Mouse (Mus musculus) forebrain, embryonic 16.5 days (tissue): ENCODE measurements at regions not wholly inside any gene's neighbourhood (a gene's known extent, or its start where the extent isn't known, plus 50 kb on each side); places are given as distances from the start of the nearest gene placed in this dataset.

Experiments
- ATAC-seq: fragments of 200-750 bp; cut with Nextera tagmentation; 2 replicates; pipeline ENCODE4 v1.8.0; 2017; ENCODE audit warnings: mild to moderate bottlenecking, moderate library complexity
- H3K27ac ChIP-seq: fragments of 300-500 bp; sonication (generic); 2 replicates; pipeline ENCODE4 v1.5.1; 2014; ENCODE audit warnings: low read length, control low read depth
- H3K27me3 ChIP-seq: fragments of 300-500 bp; sonication (generic); replicated peaks from 2 replicates; pipeline ENCODE4 v1.6.1; 2014; ENCODE audit warnings: low read length; ENCODE audit not compliant: control insufficient read depth, insufficient read depth
- H3K36me3 ChIP-seq: fragments of 300-500 bp; sonication (generic); 2 replicates; pipeline ENCODE4 v1.6.1; 2014; ENCODE audit not compliant: control insufficient read depth, insufficient read depth
- H3K4me1 ChIP-seq: fragments of 300-500 bp; sonication (generic); replicated peaks from 2 replicates; pipeline ENCODE4 v1.6.1; 2014; ENCODE audit warnings: low read length; ENCODE audit not compliant: control insufficient read depth, insufficient read depth
- H3K4me2 ChIP-seq: fragments of 300-500 bp; sonication (generic); 2 replicates; pipeline ENCODE4 v1.6.1; 2014; ENCODE audit warnings: mild to moderate bottlenecking, low read length, control low read depth
- H3K4me3 ChIP-seq: fragments of 300-500 bp; sonication (generic); replicated peaks from 2 replicates; pipeline ENCODE4 v1.5.1; 2014; ENCODE audit warnings: mild to moderate bottlenecking, low read length, control low read depth
- H3K9ac ChIP-seq: fragments of 300-500 bp; sonication (generic); replicated peaks from 2 replicates; pipeline ENCODE4 v1.6.1; 2014; ENCODE audit warnings: low read depth, low read length, control low read depth
- H3K9me3 ChIP-seq: fragments of 300-500 bp; sonication (generic); 2 replicates; pipeline ENCODE4 v1.6.1; 2016; ENCODE audit warnings: low read length; ENCODE audit not compliant: control insufficient read depth
- WGBS: fragments of 180-500 bp; shearing (Covaris S2); extraction: QIAGEN DNeasy Blood & Tissue Kit; methylation state at CpG from one replicate; pipeline ENCODE4 v1.1.7; 2014; 5-methylcytosine and 5-hydroxymethylcytosine counted together

GRCm38 (mm10) chr8:26469705-26470104 is 350.4 kb downstream of the Gm45692 start:
- Histone ChIP-seq H3K9ac (no peak overlapping the region), H3K4me2 (no peak overlapping the region), H3K9me3 (no peaks in the 10 kb centered on the region), H3K36me3 (no peaks in the 10 kb centered on the region), H3K27me3 (peaks cover 39% of the 10 kb centered on the region), H3K27ac (no peak overlapping the region), H3K4me1 (peaks cover 11% of the 10 kb centered on the region), H3K4me3 (no peak overlapping the region)
- no peak for ATAC-seq
- WGBS: 56% methylated on average over 6 of the region's 6 CpGs

GRCm38 (mm10) chr8:26471811-26472550 is 352.6 kb downstream of the Gm45692 start:
- WGBS: 4% methylated on average over 12 of the region's 12 CpGs
- ATAC-seq: peak; percentile 89
- H3K9me3 ChIP-seq: no peaks in the 10 kb centered on the region
- H3K27ac ChIP-seq: no peak overlapping the region
- H3K27me3 ChIP-seq: peaks cover 41% of the 10 kb centered on the region
- peaks cover 11% of the 10 kb centered on the region for H3K4me1 ChIP-seq
- H3K36me3 ChIP-seq: no peaks in the 10 kb centered on the region
- H3K4me2 ChIP-seq: no peak overlapping the region
- H3K4me3 ChIP-seq: no peak overlapping the region
- no peak overlapping the region for H3K9ac ChIP-seq

- no peak overlapping the region for H3K9ac ChIP-seq
- H3K27me3 ChIP-seq: no peaks in the 10 kb centered on the region
- WGBS: 91% methylated on average over 5 of the region's 5 CpGs
- H3K4me1 ChIP-seq: peaks cover 9% of the 10 kb centered on the region
- no peak overlapping the region for H3K4me3 ChIP-seq
- ATAC-seq: no peak
- no peak overlapping the region for H3K27ac ChIP-seq
- no peaks in the 10 kb centered on the region for H3K9me3 ChIP-seq
- H3K4me2 ChIP-seq: no peak overlapping the region
- no peaks in the 10 kb centered on the region for H3K36me3 ChIP-seq
These were observed 365.4 kb downstream of the Gm45692 start for GRCm38 (mm10) chr8:26484749-26485148.

GRCm38 (mm10) chr8:26487866-26488265 is 368.5 kb downstream of the Gm45692 start:
- H3K4me1 ChIP-seq: peaks cover 9% of the 10 kb centered on the region
- ATAC-seq: no peak
- H3K27ac ChIP-seq: no peak overlapping the region
- no peaks in the 10 kb centered on the region for H3K36me3 ChIP-seq
- WGBS: 88% methylated on average over 7 of the region's 7 CpGs
- H3K4me2 ChIP-seq: no peak overlapping the region
- H3K4me3 ChIP-seq: no peak overlapping the region
- no peaks in the 10 kb centered on the region for H3K9me3 ChIP-seq
- no peaks in the 10 kb centered on the region for H3K27me3 ChIP-seq
- H3K9ac ChIP-seq: no peak overlapping the region

- Histone ChIP-seq H3K9me3 (no peaks in the 10 kb centered on the region), H3K27ac (peak overlapping the region; percentile 19; the same call in 1 of the 2 replicates), H3K4me2 (no peak overlapping the region), H3K9ac (no peak overlapping the region), H3K27me3 (no peaks in the 10 kb centered on the region), H3K4me3 (no peak overlapping the region), H3K36me3 (no peaks in the 10 kb centered on the region), H3K4me1 (peaks cover 9% of the 10 kb centered on the region)
- 23% methylated on average over 8 of the region's 8 CpGs for WGBS
- peak; percentile 55; the same call in 1 of the 2 replicates for ATAC-seq
These were observed 369.3 kb downstream of the Gm45692 start for GRCm38 (mm10) chr8:26488590-26488989.

GRCm38 (mm10) chr8:26501196-26501813 is 382.0 kb downstream of the Gm45692 start:
- no peak for ATAC-seq
- Histone ChIP-seq H3K27me3 (no peaks in the 10 kb centered on the region), H3K4me1 (no peaks in the 10 kb centered on the region; the same call in 1 of the 2 replicates), H3K36me3 (no peaks in the 10 kb centered on the region), H3K9ac (no peak overlapping the region), H3K4me2 (no peak overlapping the region), H3K27ac (no peak overlapping the region), H3K4me3 (no peak overlapping the region), H3K9me3 (no peaks in the 10 kb centered on the region)
- 90% methylated on average over 9 of the region's 9 CpGs for WGBS

GRCm38 (mm10) chr8:26501814-26502572 is 382.7 kb downstream of the Gm45692 start:
- Histone ChIP-seq H3K36me3 (no peaks in the 10 kb centered on the region), H3K4me3 (no peak overlapping the region), H3K4me2 (no peak overlapping the region), H3K4me1 (no peaks in the 10 kb centered on the region; the same call in 1 of the 2 replicates), H3K9me3 (no peaks in the 10 kb centered on the region), H3K27ac (no peak overlapping the region), H3K27me3 (no peaks in the 10 kb centered on the region), H3K9ac (no peak overlapping the region)
- no peak for ATAC-seq
- 84% methylated on average over 11 of the region's 11 CpGs for WGBS

GRCm38 (mm10) chr8:26502772-26503171 is 383.4 kb downstream of the Gm45692 start:
- Histone ChIP-seq H3K27me3 (no peaks in the 10 kb centered on the region), H3K36me3 (no peaks in the 10 kb centered on the region), H3K9ac (no peak overlapping the region), H3K9me3 (no peaks in the 10 kb centered on the region), H3K4me3 (no peak overlapping the region), H3K27ac (no peak overlapping the region), H3K4me2 (no peak overlapping the region), H3K4me1 (no peaks in the 10 kb centered on the region; the same call in none of the 2 replicates)
- WGBS: 64% methylated on average over 4 of the region's 4 CpGs
- ATAC-seq: no peak

GRCm38 (mm10) chr8:26503918-26504317 is 384.6 kb downstream of the Gm45692 start:
- 80% methylated on average over 4 of the region's 4 CpGs for WGBS
- no peak overlapping the region for H3K4me3 ChIP-seq
- no peaks in the 10 kb centered on the region; the same call in none of the 2 replicates for H3K4me1 ChIP-seq
- H3K9ac ChIP-seq: no peak overlapping the region
- no peak overlapping the region for H3K27ac ChIP-seq
- ATAC-seq: no peak
- H3K36me3 ChIP-seq: no peaks in the 10 kb centered on the region
- no peak overlapping the region for H3K4me2 ChIP-seq
- no peaks in the 10 kb centered on the region for H3K9me3 ChIP-seq
- H3K27me3 ChIP-seq: no peaks in the 10 kb centered on the region
